Mouse (Mus musculus): Measurements from ENCODE around the gene Pdpn.

DNA sequence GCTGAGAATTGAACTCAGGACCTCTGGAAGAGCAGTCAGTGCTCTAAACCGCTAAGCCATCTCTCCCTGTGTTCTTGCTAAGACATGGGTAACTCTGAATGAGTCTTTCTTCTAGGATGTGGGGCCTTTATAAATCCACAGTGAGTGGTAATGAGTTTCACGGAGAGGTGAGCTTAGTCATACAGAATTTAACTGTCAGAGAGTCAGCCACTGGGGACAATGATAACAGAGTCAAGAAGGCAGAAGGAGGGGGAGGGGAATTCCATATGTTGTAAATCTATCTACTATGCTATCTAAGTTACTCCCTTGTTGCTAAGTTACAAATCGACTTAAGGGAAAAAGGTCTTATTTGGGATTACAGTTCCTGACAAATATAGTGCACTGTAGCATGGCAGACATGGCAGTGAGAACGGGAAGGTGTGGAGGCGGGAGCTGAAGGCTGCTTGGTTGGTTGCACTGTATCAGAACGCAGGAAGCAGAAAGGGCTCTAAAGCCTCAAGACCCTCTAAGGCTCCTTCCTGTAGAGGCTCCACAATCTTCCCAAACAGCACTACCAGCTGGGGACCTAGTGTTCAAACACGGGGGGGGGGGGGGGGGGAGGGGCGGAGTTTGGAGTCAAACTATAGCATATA lies 39.5 kb downstream of the Pdpn start:
- no peak for TF ChIP-seq CTCF (IDR thresholded peaks at IDR 0.05; ENCODE audit: low read depth, low read length)
- no peak for TF ChIP-seq POLR2A (IDR thresholded peaks at IDR 0.05; ENCODE audit: insufficient read depth, low read length)
- no peak for TF ChIP-seq EP300 (IDR thresholded peaks at IDR 0.05; ENCODE audit: insufficient read depth, low read depth, low read length)
